17 mouse cellular contexts compared by ENCODE assay signal in the genomic region with DNA sequence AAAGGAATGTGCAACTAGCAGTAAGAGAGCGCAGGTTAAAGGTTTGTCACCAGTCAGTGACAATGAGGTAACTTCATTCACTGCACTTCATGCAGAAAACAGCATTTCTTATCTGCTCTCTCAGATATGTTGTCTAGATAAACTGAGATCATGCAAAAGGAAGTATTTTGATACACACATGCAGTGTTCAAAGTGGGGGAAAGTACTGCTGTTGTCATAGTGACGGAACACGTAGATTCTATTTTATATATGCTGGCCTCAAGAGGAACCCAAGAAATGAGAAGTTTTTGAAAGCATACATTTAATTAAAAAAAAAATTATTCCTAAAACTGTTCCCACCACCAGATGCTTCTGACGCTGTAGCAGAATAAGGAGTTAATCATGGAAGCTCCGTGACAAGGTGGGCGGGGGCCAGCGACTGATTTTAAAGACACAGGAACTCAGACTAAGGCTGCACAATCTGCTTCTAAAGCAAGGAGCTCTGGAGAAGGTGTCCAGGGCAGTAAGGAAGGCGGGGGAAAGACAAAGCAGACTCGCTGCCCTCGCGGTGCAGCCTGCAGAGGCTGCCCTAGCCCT. TPM values are rescaled to one million over a fixed set of nuclear protein-coding genes. Genes with fewer than 3 reads are reported as not detected.
DNase-seq lines count a peak whose midpoint lies in the region; ATAC-seq and TF ChIP-seq lines count a peak whose summit lies in the region.
"Had no signal": no experiment of that assay in that cellular context is flagged by ENCODE, and none has a peak within 500 bp of the region (broad histone marks: within the 10 kb centered on the region; RNA-seq: fewer than 3 reads in every experiment).

No protein-coding gene starts in this region.

- 61% methylated on average over 11 of the region's 11 CpGs for WGBS in hindbrain, postnatal 0 days

- H3K4me2 ChIP-seq in hindbrain, postnatal 0 days (ENCODE audit: low read depth, low read length) = no peak overlapping the region
- H3K4me2 ChIP-seq: hindbrain, embryonic 13.5 days; intestine, embryonic 15.5 days had no signal

- H3K27me3 ChIP-seq in hindbrain, postnatal 0 days (ENCODE audit: insufficient read depth, low read length) = no peaks in the 10 kb centered on the region
- H3K27me3 ChIP-seq: intestine, embryonic 15.5 days had no signal

- no peak overlapping the region for H3K9ac ChIP-seq in hindbrain, postnatal 0 days (replicated peaks; ENCODE audit: low read length)
- H3K9ac ChIP-seq: hindbrain, embryonic 13.5 days; intestine, embryonic 15.5 days had no signal

- H3K4me3 ChIP-seq in cortical plate, adult 2 months (ENCODE audit: insufficient read depth, low read length) = no peak overlapping the region
- no peak overlapping the region for H3K4me3 ChIP-seq in hindbrain, postnatal 0 days (ENCODE audit: low read length)
- H3K4me3 ChIP-seq: heart, embryonic 10.5 days; hindbrain, embryonic 13.5 days; intestine, embryonic 15.5 days had no signal

- H3K4me1 ChIP-seq in cortical plate, adult 2 months (ENCODE audit: control insufficient read depth, insufficient read depth, low read length) = no peaks in the 10 kb centered on the region
- no peaks in the 10 kb centered on the region for H3K4me1 ChIP-seq in hindbrain, postnatal 0 days (ENCODE audit: insufficient read depth, low read length)
- H3K4me1 ChIP-seq: heart, embryonic 10.5 days; hindbrain, embryonic 13.5 days; intestine, embryonic 15.5 days had no signal

- H3K9me3 ChIP-seq in hindbrain, postnatal 0 days (ENCODE audit: low read length) = no peaks in the 10 kb centered on the region
- H3K9me3 ChIP-seq: heart, embryonic 10.5 days; hindbrain, embryonic 13.5 days; intestine, embryonic 15.5 days had no signal

- H3K36me3 ChIP-seq in hindbrain, postnatal 0 days (ENCODE audit: insufficient read depth, low read length) = no peaks in the 10 kb centered on the region
- H3K36me3 ChIP-seq: heart, embryonic 10.5 days; hindbrain, embryonic 13.5 days; intestine, embryonic 15.5 days had no signal

- TF ChIP-seq POLR2A in cortical plate, adult 2 months (IDR thresholded peaks at IDR 0.05; ENCODE audit: extremely low read depth, insufficient read depth, low read length) = 0 out of 2 replicates have a peak, but pooled peaks have one; percentile 34

- no peak for TF ChIP-seq CTCF in cortical plate, adult 2 months (IDR thresholded peaks at IDR 0.05; ENCODE audit: extremely low read depth, insufficient read depth, low read length)
- no peak for TF ChIP-seq CTCF in hindbrain, postnatal 0 days (IDR thresholded peaks at IDR 0.05; ENCODE audit: low read depth)

- no peak for ATAC-seq in hindbrain, postnatal 0 days
- ATAC-seq: forebrain, embryonic 14.5 days; intestine, embryonic 15.5 days had no signal

- H3K27ac ChIP-seq in cortical plate, adult 2 months (ENCODE audit: insufficient read depth, low read length) = no peak overlapping the region
- no peak overlapping the region for H3K27ac ChIP-seq in hindbrain, postnatal 0 days
- H3K27ac ChIP-seq: heart, embryonic 10.5 days; hindbrain, embryonic 13.5 days; intestine, embryonic 15.5 days; kidney, postnatal 0 days had no signal

- DNase-seq in frontal cortex, postnatal 14 days (ENCODE audit: low spot score in 2 of 2) = peak; percentile 63 to 72
- DNase-seq in left cerebral cortex, adult 18-20 months (ENCODE audit: low spot score in 2 of 2) = peak; percentile 63 to 80
- peak; percentile 87 to 93 for DNase-seq in right cerebral cortex, postnatal 10 days (ENCODE audit: low spot score in 2 of 2)
- no peak for DNase-seq in adrenal gland, postnatal 10 days
- no peak for DNase-seq in gastrocnemius, postnatal 4 days (ENCODE audit: low spot score in 2 of 2)
- DNase-seq in urinary bladder, postnatal 10 days (ENCODE audit: low spot score) = no peak
- no peak for DNase-seq in hindbrain, postnatal 0 days (ENCODE audit: low spot score)
- DNase-seq: cerebellum, adult 9-10 months; gastrocnemius, postnatal 25 days; heart, postnatal 10 days; lung, postnatal 36 days had no signal

RNA-seq across cellular contexts. Expression of a gene that starts 21.6 kb away (rescaled TPM):
- polyA plus RNA-seq in cortical plate, adult 2 months (2012; rRNA removed) = 52.9 and 54.0 TPM in 2 replicates
- 10 to 100 TPM; 27.3 to 27.7 TPM for total RNA-seq in left cerebral cortex, adult 18-20 months (2021)
- 10 to 100 TPM; 23.7 to 30.9 TPM for total RNA-seq in adrenal gland, postnatal 10 days (2021)
- total RNA-seq in gastrocnemius, postnatal 4 days (2021) = 10 to 100 TPM; 14.3 to 15.8 TPM
- 59.6 and 77.1 TPM in 2 replicates for total RNA-seq in hindbrain, postnatal 0 days (2014; rRNA removed)
- 47.6 and 48.9 TPM in 2 replicates for polyA plus RNA-seq in hindbrain, postnatal 0 days (2015; fragmentation: Nextera tagmentation; extraction: Ambion mirVana)

RNA-seq across cellular contexts. Expression of a gene that starts 31.5 kb away (rescaled TPM):
- 28.1 and 30.2 TPM in 2 replicates for polyA plus RNA-seq in cortical plate, adult 2 months (2012; rRNA removed)
- total RNA-seq in left cerebral cortex, adult 18-20 months (2021) = 10 to 100 TPM; 41.9 to 46.4 TPM
- total RNA-seq in adrenal gland, postnatal 10 days (2021) = 10 to 100 TPM in 1 of 2 experiments, 1 to 10 TPM in 1; 7.3 to 10.2 TPM
- 10 to 100 TPM; 11.4 to 13.0 TPM for total RNA-seq in gastrocnemius, postnatal 4 days (2021)
- 172 and 178 TPM in 2 replicates for total RNA-seq in hindbrain, postnatal 0 days (2014; rRNA removed)
- 14.1 and 15.6 TPM in 2 replicates for polyA plus RNA-seq in hindbrain, postnatal 0 days (2015; fragmentation: Nextera tagmentation; extraction: Ambion mirVana)

RNA-seq across cellular contexts. Expression of a gene that starts 51.5 kb away (rescaled TPM):
- 3.3 and 3.7 TPM in 2 replicates for polyA plus RNA-seq in cortical plate, adult 2 months (2012; rRNA removed)
- 1 to 10 TPM; 1.1 to 1.8 TPM for total RNA-seq in left cerebral cortex, adult 18-20 months (2021)
- total RNA-seq in adrenal gland, postnatal 10 days (2021) = under 1 TPM in 1 of 2 experiments, not detected in 1; 0.97 TPM
- total RNA-seq in gastrocnemius, postnatal 4 days (2021) = not detected
- 1.3 and 4.2 TPM in 2 replicates for total RNA-seq in hindbrain, postnatal 0 days (2014; rRNA removed)
- polyA plus RNA-seq in hindbrain, postnatal 0 days (2015; fragmentation: Nextera tagmentation; extraction: Ambion mirVana) = 5.2 and 5.5 TPM in 2 replicates
- total RNA-seq: gastrocnemius, postnatal 25 days; heart, postnatal 10 days had no signal

Comparison
In these comparisons a context has a peak if more than half of its experiments do, and no peak if none do; other contexts are left out.
1. DNase-seq: peak in frontal cortex, postnatal 14 days (2 of 2), left cerebral cortex, adult 18-20 months (2 of 2) and right cerebral cortex, postnatal 10 days (2 of 2); none in adrenal gland, postnatal 10 days (single experiment), gastrocnemius, postnatal 4 days (0 of 2), urinary bladder, postnatal 10 days (single experiment) and hindbrain, postnatal 0 days (single experiment).